Mouse (Mus musculus) limb, embryonic 13.5 days (tissue): ENCODE results near the gene F830045P16Rik. TPM values are rescaled to one million over a fixed set of nuclear protein-coding genes. Genes with fewer than 3 reads are reported as not detected.

ENCODE experiments used
- ATAC-seq: fragments of 200-750 bp; cut with Nextera tagmentation; 2 replicates; pipeline ENCODE4 v1.8.0; 2017; ENCODE audit warnings: low read depth, moderate number of reproducible peaks, moderate TSS enrichment; ENCODE audit not compliant: low FRiP score
- H3K27ac ChIP-seq: fragments of 300-500 bp; sonication (generic); 2 replicates; pipeline ENCODE4 v1.5.1; 2015; ENCODE audit warnings: inconsistent platforms, mild to moderate bottlenecking, moderate library complexity
- H3K27me3 ChIP-seq: fragments of 300-500 bp; sonication (generic); 2 replicates; pipeline ENCODE4 v1.6.1; 2015; ENCODE audit warnings: mild to moderate bottlenecking, inconsistent platforms
- H3K36me3 ChIP-seq: fragments of 300-500 bp; sonication (generic); 2 replicates; pipeline ENCODE4 v1.6.1; 2015; ENCODE audit warnings: inconsistent platforms, mild to moderate bottlenecking, moderate library complexity
- H3K4me1 ChIP-seq: fragments of 300-500 bp; sonication (generic); 2 replicates; pipeline ENCODE4 v1.6.1; 2015; ENCODE audit warnings: inconsistent platforms
- H3K4me2 ChIP-seq: fragments of 300-500 bp; sonication (generic); replicated peaks from 2 replicates; pipeline ENCODE4 v1.6.1; 2015; ENCODE audit warnings: inconsistent platforms, mild to moderate bottlenecking, moderate library complexity
- H3K4me3 ChIP-seq: fragments of 300-500 bp; sonication (generic); 2 replicates; pipeline ENCODE4 v1.5.1; 2015; ENCODE audit warnings: moderate library complexity, mild to moderate bottlenecking, inconsistent platforms
- H3K9ac ChIP-seq: fragments of 300-500 bp; sonication (generic); 2 replicates; pipeline ENCODE4 v1.6.1; 2015; ENCODE audit warnings: mild to moderate bottlenecking, inconsistent platforms
- H3K9me3 ChIP-seq: fragments of 300-500 bp; sonication (generic); 2 replicates; pipeline ENCODE4 v1.6.1; 2016; ENCODE audit warnings: inconsistent platforms
- WGBS: fragments of 180-500 bp; shearing (Covaris S2); methylation state at CpG from one replicate; pipeline ENCODE4 v1.1.7; 2015; 5-methylcytosine and 5-hydroxymethylcytosine counted together
- polyA plus RNA-seq: library from polyadenylated mRNA; unstranded; fragments of >200 nt; fragmentation: Nextera tagmentation; extraction: Ambion mirVana; gene quantifications from 2 replicates; pipeline ENCODE4 v1.2.1, GENCODE M21; 2015

The F830045P16Rik gene
- polyA plus RNA-seq, 1 experiment from 2014 or later: 0.09 TPM

DNA sequence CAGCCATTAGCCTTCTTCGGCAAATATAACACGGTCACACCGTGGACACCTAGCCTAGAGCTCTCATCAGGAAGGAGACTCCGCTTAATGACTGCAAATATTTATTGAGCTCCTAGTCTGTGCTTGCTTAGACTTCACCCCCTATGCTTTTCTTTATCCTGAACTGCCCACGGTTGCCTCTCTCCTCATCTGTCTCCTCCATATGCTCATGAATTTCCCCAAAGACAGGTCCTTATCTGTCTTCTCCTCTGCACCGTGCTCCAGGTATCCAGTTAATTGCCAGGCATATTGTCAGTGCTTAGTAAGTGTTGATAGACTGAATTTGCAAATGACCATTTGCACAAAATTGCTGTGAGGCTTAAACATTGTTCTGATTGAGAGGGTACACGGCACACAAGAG lies 32.7 kb upstream of the F830045P16Rik start:
- WGBS: 87% methylated on average over 7 of the region's 7 CpGs
- H3K27ac ChIP-seq: no peak overlapping the region
- no peak overlapping the region for H3K4me2 ChIP-seq
- ATAC-seq: no peak
- H3K9ac ChIP-seq: no peak overlapping the region
- no peak overlapping the region for H3K4me3 ChIP-seq
- peaks cover 30% of the 10 kb centered on the region for H3K27me3 ChIP-seq
- H3K4me1 ChIP-seq: peaks cover 7% of the 10 kb centered on the region
- no peaks in the 10 kb centered on the region for H3K9me3 ChIP-seq
- no peaks in the 10 kb centered on the region for H3K36me3 ChIP-seq

DNA sequence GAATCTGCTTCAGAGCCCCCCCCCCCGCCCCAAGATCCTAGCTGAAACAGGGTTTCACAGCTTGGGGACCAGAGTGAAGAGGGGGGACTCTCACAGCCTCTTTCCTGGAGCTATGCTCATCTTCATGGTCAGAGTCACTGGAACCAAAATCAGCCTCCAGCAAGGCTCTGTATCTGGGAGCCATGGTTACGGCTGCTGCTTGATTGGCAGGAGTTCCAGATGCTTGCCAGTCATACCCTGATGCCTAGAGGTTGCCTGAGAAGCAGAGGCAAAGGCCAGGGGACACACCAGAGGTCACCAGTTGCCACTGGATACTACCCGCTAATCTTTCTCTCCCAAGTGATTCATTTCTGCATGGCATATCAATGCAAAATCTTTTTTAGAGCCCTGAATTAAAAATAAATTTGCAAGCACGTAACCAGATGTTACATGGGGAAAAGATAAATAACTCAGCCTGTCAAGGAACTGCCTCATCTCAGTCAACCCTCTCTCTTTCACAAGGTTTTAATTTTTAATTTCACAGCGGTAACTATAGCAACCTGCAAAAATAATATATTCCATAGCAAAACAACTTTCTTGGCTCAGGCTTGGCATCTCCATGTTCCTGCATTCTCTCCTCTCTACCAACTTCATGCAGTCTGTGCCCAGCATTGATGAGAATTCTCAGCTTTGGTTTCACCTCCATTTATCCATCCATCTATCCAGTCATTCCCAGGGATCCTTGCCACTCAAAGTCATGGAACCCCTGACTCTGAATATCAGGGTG lies 27.7 kb upstream of the F830045P16Rik start:
- no peak overlapping the region for H3K9ac ChIP-seq
- H3K4me1 ChIP-seq: no peaks in the 10 kb centered on the region
- no peaks in the 10 kb centered on the region for H3K9me3 ChIP-seq
- no peaks in the 10 kb centered on the region for H3K27me3 ChIP-seq
- 71% methylated on average over 5 of the region's 5 CpGs for whole genome bisulfite sequencing
- H3K4me2 ChIP-seq: no peak overlapping the region
- H3K4me3 ChIP-seq: no peak overlapping the region
- ATAC-seq: no peak
- H3K27ac ChIP-seq: no peak overlapping the region
- no peaks in the 10 kb centered on the region for H3K36me3 ChIP-seq

DNA sequence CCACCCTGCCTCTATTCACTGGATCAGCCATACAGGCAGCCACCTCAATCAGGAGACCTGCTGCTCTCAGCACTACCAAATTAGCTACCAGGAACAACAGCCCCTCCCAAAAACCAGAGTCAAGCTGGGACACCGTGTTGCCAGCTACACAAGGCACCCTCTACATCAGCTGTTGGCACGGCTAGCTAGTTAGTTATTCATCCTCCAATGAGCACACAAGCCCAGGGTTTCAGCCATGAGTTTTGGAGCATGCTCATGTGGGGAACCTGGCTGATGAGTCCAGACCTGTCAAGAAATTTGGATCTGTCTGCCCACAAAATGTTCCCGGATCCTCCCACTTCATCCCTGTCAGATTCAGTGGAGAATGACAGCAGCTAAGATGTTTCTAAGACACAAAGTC lies 25.4 kb upstream of the F830045P16Rik start:
- H3K4me3 ChIP-seq: no peak overlapping the region
- H3K4me1 ChIP-seq: peaks cover 5% of the 10 kb centered on the region; the same call in 1 of the 2 replicates
- no peaks in the 10 kb centered on the region for H3K27me3 ChIP-seq
- H3K36me3 ChIP-seq: no peaks in the 10 kb centered on the region
- H3K27ac ChIP-seq: no peak overlapping the region
- no peak overlapping the region for H3K4me2 ChIP-seq
- no peak for ATAC-seq
- H3K9ac ChIP-seq: no peak overlapping the region
- 72% methylated on average over 3 of the region's 3 CpGs for WGBS
- H3K9me3 ChIP-seq: no peaks in the 10 kb centered on the region

DNA sequence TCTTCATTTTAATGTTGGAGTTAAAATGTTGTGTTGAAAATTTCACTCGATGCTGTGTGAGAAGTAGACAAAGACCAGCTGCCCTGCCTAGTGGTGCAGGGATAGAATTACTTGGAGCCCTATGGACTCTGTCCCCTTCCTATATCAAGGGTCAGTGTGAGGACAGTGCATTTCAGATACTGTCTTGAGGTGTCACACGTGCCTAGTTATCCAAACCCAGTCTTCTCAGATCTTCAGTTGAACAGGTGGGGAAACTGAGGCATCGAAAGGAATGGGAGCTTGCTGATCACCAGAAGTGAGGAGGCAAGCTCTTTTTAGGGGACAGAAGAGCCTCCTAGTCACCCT lies 22.4 kb upstream of the F830045P16Rik start:
- Histone ChIP-seq H3K4me3 (no peak overlapping the region), H3K27me3 (no peaks in the 10 kb centered on the region), H3K36me3 (no peaks in the 10 kb centered on the region), H3K27ac (no peak overlapping the region), H3K9ac (no peak overlapping the region), H3K4me1 (peaks cover 5% of the 10 kb centered on the region; the same call in 1 of the 2 replicates), H3K4me2 (no peak overlapping the region), H3K9me3 (no peaks in the 10 kb centered on the region)
- WGBS: 62% methylated on average over 3 of the region's 3 CpGs
- ATAC-seq: no peak

DNA sequence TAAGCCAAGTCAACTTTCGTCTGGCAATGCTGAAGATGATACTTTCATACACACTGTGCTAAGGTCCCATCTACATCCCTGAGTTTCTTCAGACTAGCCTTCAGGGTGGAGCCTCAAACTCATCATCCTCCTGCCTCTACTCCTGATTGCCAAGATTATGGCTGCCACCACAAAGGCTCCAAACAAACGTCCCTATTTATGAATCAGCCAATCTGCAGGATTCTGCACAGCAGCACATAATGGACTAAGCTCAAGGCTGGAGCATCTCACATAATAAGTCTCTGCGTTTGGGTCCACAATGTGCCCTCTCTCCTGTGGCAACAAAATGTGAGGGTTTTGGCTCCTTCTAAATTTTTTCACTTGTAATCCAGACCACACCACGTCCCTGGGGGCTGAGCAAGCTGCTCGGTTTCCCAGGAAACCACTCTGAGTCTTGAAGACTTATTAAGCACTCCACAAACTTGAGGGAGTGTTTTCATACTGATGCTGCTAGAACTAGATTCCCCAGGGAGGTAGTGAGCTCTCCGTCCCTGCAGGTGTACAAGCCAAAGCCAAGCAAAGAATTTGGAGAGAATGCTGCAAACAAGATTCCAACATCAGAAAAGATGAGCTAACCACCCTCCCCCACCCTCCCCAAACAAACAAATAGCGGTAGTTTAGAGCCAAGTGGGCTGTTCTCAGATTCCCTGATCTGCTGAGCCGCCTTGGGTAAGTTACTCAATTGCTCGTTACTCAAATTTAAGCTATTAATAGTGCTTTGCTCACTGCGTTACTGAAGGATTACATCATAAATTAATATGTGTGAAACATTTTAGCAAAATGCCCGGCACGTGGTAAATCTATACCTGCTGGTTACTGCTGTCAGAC lies 21.8 kb upstream of the F830045P16Rik start:
- H3K4me2 ChIP-seq: no peak overlapping the region
- no peak overlapping the region for H3K9ac ChIP-seq
- no peak overlapping the region for H3K4me3 ChIP-seq
- H3K4me1 ChIP-seq: peaks cover 5% of the 10 kb centered on the region; the same call in 1 of the 2 replicates
- H3K27me3 ChIP-seq: no peaks in the 10 kb centered on the region
- WGBS: 45% methylated on average over 12 of the region's 12 CpGs
- H3K27ac ChIP-seq: no peak overlapping the region
- no peaks in the 10 kb centered on the region for H3K9me3 ChIP-seq
- ATAC-seq: no peak
- H3K36me3 ChIP-seq: no peaks in the 10 kb centered on the region

DNA sequence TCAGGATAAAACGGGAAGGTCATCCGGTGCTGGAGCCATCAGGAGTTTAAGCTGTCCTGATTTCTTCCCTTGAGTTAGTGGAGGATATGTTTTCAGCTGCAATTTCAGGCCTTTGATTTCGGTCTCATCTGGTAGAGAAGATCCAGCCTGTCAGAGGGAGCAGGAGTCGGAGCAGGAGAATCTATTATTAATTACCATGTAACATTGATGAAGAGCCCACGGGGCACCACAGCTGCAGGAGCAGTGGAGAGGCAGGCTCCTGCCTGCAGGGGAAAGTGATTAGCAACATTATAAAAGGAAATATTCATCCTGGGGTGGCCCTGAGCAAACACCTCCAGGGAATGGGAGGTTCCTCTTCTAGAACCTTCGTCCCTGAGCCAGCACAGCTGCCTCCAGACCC lies 19.7 kb upstream of the F830045P16Rik start:
- Histone ChIP-seq H3K9ac (no peak overlapping the region), H3K27ac (no peak overlapping the region), H3K9me3 (no peaks in the 10 kb centered on the region), H3K36me3 (no peaks in the 10 kb centered on the region), H3K27me3 (no peaks in the 10 kb centered on the region), H3K4me1 (peaks cover 5% of the 10 kb centered on the region; the same call in 1 of the 2 replicates), H3K4me2 (no peak overlapping the region), H3K4me3 (no peak overlapping the region)
- 65% methylated on average over 6 of the region's 6 CpGs for WGBS
- no peak for ATAC-seq

DNA sequence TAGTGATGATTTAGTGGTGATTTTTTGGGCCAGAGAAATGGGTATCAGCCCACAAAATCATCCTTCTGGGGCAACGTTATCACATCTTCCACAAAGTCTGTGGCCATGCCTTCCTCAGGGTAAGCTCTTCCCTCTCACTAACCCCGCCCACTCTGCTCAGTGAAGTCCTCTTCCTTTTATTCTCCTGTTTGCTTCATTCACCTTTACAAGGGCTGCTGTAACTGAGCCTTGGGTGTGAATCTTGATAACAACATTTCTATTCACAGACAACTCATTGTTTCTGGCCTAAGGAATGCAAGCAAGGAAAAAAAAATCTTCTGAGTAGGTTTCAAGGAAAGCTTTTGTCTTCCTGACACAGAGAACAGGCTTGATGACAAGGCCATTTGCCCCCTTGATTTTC lies 14.4 kb upstream of the F830045P16Rik start:
- no peak overlapping the region for H3K27ac ChIP-seq
- peaks cover 5% of the 10 kb centered on the region; the same call in 1 of the 2 replicates for H3K27me3 ChIP-seq
- ATAC-seq: no peak
- peaks cover 6% of the 10 kb centered on the region; the same call in 1 of the 2 replicates for H3K4me1 ChIP-seq
- no peak overlapping the region for H3K9ac ChIP-seq
- H3K9me3 ChIP-seq: no peaks in the 10 kb centered on the region
- no peak overlapping the region for H3K4me3 ChIP-seq
- no peaks in the 10 kb centered on the region for H3K36me3 ChIP-seq
- WGBS: 75% methylated on average over 2 of the region's 2 CpGs
- H3K4me2 ChIP-seq: no peak overlapping the region

DNA sequence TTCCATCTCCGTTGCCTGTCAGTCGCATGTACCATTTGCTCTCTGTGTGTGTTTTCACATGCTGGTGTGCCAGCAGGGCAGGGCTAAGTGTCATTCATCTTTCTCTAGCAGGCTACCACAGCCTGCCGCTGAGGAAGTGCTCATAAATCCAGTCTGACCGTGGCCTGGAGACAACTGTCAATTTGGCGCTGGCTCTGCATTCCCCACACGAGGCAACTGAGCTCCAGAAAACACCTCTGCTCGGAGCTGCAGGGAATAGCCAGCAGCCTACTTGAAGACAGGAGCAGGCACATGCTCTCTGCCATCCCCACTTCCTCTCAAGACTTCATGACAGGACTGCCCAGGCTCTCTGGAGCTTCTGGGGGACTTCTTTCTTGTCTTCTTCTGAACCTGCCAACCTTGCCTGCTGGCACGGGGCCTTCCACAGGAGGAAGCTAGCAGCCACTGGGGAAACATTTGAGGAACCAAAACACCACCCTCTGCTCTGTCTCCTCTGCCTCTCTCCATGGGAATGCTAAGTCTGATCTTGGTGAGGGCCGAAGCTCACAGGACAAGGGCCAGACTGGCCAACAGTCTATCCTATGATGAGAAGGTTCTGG lies 13.2 kb upstream of the F830045P16Rik start:
- ATAC-seq: no peak

DNA sequence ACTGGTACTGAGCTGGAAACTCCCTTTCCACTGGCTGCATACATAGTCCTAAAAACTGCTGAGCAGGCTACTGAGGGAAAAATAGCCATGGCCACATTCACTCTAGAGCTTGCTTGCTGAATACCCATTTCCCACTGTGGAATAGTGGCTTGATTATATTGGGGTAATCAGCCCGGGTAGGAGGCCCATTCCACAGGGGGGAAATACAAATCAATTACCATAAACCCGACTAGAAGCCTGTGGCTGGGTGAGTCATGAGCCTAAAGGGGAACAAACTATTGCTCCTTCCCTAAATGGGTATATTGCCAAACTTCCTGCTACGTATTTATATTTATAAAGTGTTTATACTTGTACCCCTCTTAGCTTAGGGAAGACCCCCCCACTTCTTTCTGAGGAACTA lies 10.4 kb upstream of the F830045P16Rik start:
- Histone ChIP-seq H3K9ac (no peak overlapping the region), H3K4me3 (no peak overlapping the region), H3K36me3 (no peaks in the 10 kb centered on the region), H3K4me2 (no peak overlapping the region), H3K9me3 (no peaks in the 10 kb centered on the region), H3K27ac (no peak overlapping the region), H3K27me3 (peaks cover 27% of the 10 kb centered on the region), H3K4me1 (peaks cover 6% of the 10 kb centered on the region; the same call in 1 of the 2 replicates)
- ATAC-seq: no peak
- 33% methylated on average over 3 of the region's 3 CpGs for WGBS

More for the DNA sequence above, 13.2 kb upstream of the F830045P16Rik start:
- Histone ChIP-seq H3K4me3 (no peak overlapping the region), H3K27me3 (peaks cover 12% of the 10 kb centered on the region; the same call in 1 of the 2 replicates), H3K9ac (no peak overlapping the region), H3K9me3 (no peaks in the 10 kb centered on the region), H3K4me1 (peaks cover 6% of the 10 kb centered on the region; the same call in 1 of the 2 replicates), H3K36me3 (no peaks in the 10 kb centered on the region), H3K4me2 (no peak overlapping the region), H3K27ac (no peak overlapping the region)
- WGBS: 36% methylated on average over 9 of the region's 9 CpGs

DNA sequence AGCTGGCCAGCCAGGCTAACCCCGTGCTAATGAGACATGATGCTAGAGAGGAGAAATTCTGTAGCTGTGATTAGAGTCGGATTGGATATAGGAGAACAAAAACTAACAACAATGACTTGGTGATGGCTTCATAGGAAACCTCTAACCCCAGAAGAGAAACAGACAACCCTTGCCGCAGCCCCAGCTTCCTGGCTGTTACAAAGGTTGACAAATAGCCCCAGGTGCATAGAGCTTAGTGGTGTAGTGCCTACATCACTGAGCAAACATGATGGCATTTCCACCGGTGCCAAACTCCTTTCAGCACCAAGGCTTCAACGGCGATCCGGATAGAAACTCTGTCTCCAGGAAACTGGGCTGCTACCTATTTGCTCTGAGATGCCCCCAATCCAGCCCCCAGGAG lies 9.2 kb upstream of the F830045P16Rik start:
- Histone ChIP-seq H3K4me3 (no peak overlapping the region), H3K27me3 (peaks cover 37% of the 10 kb centered on the region), H3K4me1 (peaks cover 13% of the 10 kb centered on the region), H3K36me3 (no peaks in the 10 kb centered on the region), H3K9me3 (no peaks in the 10 kb centered on the region), H3K27ac (no peak overlapping the region), H3K4me2 (no peak overlapping the region), H3K9ac (no peak overlapping the region)
- 78% methylated on average over 7 of the region's 7 CpGs for WGBS
- no peak for ATAC-seq

DNA sequence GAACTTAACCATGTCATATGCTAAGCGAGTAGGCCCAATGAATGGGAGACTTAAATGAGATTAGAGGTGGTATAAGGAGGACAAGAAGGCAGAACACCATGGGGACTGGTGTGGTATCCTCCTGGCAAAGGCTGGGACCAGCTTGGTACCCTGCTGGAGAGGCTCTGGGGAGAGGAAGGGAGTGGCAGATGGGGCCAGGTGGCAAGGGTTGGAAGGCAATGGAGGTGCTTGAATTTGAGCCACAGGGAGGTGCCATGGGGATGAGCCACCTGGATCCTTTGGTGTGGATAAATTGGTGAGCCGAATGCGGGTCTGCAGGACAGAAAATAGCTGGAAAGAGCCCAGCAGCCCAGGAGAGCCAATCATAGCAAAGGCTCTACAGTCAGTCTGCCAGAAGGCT lies 8.5 kb upstream of the F830045P16Rik start:
- Histone ChIP-seq H3K27ac (no peak overlapping the region), H3K4me2 (no peak overlapping the region), H3K36me3 (no peaks in the 10 kb centered on the region), H3K9ac (no peak overlapping the region), H3K27me3 (peaks cover 37% of the 10 kb centered on the region), H3K4me3 (no peak overlapping the region), H3K9me3 (no peaks in the 10 kb centered on the region), H3K4me1 (peaks cover 19% of the 10 kb centered on the region)
- 81% methylated on average over 3 of the region's 3 CpGs for WGBS
- no peak for ATAC-seq

DNA sequence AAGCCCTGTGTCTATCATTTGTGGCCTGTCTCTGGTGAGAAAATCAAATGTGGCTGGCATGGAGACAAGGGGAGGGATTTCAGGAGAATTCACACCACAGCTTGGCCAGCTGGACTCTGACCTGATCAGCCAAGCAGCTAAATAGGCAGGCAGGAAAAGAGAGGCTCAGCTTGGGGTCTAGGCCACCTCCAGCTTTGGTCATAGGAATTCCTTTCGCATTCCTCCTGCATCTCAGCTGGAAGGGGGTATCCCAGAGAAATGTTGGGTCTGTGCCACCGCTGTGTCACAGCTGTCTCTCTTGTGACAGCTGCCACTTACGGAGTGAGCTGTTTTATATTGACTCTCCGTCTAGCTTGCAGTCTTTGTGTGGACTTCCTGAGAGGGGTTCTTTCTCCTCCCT lies 8.0 kb upstream of the F830045P16Rik start:
- H3K4me2 ChIP-seq: no peak overlapping the region
- no peaks in the 10 kb centered on the region for H3K36me3 ChIP-seq
- H3K9me3 ChIP-seq: no peaks in the 10 kb centered on the region
- H3K4me3 ChIP-seq: no peak overlapping the region
- H3K4me1 ChIP-seq: peaks cover 19% of the 10 kb centered on the region
- H3K27ac ChIP-seq: 0 out of 2 replicates have a peak overlapping the region, but pooled peaks have one; percentile 3
- H3K27me3 ChIP-seq: peaks cover 37% of the 10 kb centered on the region
- ATAC-seq: peak; percentile 54; the same call in 1 of the 2 replicates
- H3K9ac ChIP-seq: no peak overlapping the region
- 41% methylated on average over 4 of the region's 4 CpGs for WGBS
